Mouse (Mus musculus): ENCODE data around the gene Olfr465-ps1. TPM values are rescaled to one million over a fixed set of nuclear protein-coding genes. Genes with fewer than 3 reads are reported as not detected.

Olfr465-ps1 gene
- not detected for total RNA-seq (2021)
- long read RNA-seq, experiment 1: 0 reads
- long read RNA-seq, experiment 2: 0 reads

GRCm38 (mm10) chr13:65137789-65138188 is at the start of gene Olfr465-ps1:
Gene Olfr465-ps1, plus strand, starts transcription at chr13:65138089.
- no peak for TF ChIP-seq CTCF (conservative IDR thresholded peaks at IDR 0.05)
- DNase-seq (ENCODE audit: low spot score in 2 of 2): no peak
- Histone ChIP-seq H3K4me3 (no peak within 1 kb of the TSS), H3K27ac (no peak within 1 kb of the TSS)

- Histone ChIP-seq H3K4me3 (no peak overlapping the region), H3K27ac (no peak overlapping the region)
- no peak for TF ChIP-seq CTCF (conservative IDR thresholded peaks at IDR 0.05)
- DNase-seq (ENCODE audit: low spot score in 2 of 2): no peak
Measured at GRCm38 (mm10) chr13:65095923-65096322, 42.0 kb upstream of the Olfr465-ps1 start.

- TF ChIP-seq CTCF (conservative IDR thresholded peaks at IDR 0.05): no peak
- H3K4me3 ChIP-seq: no peak overlapping the region
- H3K27ac ChIP-seq: no peak overlapping the region
- no peak for DNase-seq (ENCODE audit: low spot score in 2 of 2)
Measured at GRCm38 (mm10) chr13:65097018-65097417, 40.9 kb upstream of the Olfr465-ps1 start.

DNA sequence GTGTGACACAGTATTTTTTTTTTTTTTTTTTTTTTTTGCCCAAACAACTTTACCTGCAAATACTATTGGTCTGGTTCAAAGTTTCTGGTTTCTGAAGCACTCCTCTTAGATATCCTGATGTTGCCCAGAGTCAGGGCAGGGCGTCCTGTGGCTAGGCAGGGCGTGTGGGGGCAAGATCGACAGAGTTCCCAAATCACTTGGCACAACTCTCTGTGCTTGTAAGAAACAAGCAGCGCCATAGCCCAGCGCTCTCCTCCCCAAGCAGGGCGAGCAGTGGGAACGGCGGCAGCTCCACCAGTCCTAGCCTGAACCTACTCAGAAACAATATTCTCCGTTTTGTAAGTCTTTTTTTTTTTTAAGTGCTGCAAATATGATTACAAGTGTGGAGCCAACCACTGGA is 37.2 kb upstream of the Olfr465-ps1 start:
- no peak for TF ChIP-seq CTCF (conservative IDR thresholded peaks at IDR 0.05)

DNA sequence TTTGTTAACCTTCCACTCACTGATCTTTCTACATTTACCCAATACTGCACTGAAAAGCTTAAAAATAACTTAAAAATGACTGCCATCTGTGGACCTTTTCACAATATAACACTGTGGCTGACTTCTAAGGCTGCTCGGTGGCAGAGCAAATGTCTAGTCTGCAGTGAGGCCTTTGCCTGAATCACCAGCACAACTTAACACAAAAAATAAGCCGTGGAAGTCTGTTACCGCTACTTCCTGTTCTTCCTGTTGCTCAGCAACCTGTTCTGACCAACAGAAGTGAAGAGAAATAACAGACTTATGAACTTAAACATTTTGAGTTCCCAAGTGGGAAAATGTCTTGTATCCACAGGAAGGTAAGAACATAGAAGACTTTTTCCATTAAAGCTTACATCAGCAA is 36.7 kb upstream of the Olfr465-ps1 start:
- DNase-seq (ENCODE audit: low spot score in 2 of 2): no peak
- 0 out of 2 replicates have a peak overlapping the region, but pooled peaks have one; percentile 25 for H3K27ac ChIP-seq
- TF ChIP-seq CTCF (conservative IDR thresholded peaks at IDR 0.05): 0 out of 2 replicates have a peak, but pooled peaks have one; percentile 7
- no peak overlapping the region for H3K4me3 ChIP-seq

More for the DNA sequence above, 37.2 kb upstream of the Olfr465-ps1 start:
- DNase-seq (ENCODE audit: low spot score in 2 of 2): no peak
- H3K4me3 ChIP-seq: no peak overlapping the region
- 0 out of 2 replicates have a peak overlapping the region, but pooled peaks have one; percentile 25 for H3K27ac ChIP-seq

- no peak for DNase-seq (ENCODE audit: low spot score in 2 of 2)
- TF ChIP-seq CTCF (conservative IDR thresholded peaks at IDR 0.05): no peak
- H3K4me3 ChIP-seq: peak overlapping the region; percentile 76
- H3K27ac ChIP-seq: peak overlapping the region; percentile 87
Measured at GRCm38 (mm10) chr13:65111961-65112360, 25.9 kb upstream of the Olfr465-ps1 start.

DNA sequence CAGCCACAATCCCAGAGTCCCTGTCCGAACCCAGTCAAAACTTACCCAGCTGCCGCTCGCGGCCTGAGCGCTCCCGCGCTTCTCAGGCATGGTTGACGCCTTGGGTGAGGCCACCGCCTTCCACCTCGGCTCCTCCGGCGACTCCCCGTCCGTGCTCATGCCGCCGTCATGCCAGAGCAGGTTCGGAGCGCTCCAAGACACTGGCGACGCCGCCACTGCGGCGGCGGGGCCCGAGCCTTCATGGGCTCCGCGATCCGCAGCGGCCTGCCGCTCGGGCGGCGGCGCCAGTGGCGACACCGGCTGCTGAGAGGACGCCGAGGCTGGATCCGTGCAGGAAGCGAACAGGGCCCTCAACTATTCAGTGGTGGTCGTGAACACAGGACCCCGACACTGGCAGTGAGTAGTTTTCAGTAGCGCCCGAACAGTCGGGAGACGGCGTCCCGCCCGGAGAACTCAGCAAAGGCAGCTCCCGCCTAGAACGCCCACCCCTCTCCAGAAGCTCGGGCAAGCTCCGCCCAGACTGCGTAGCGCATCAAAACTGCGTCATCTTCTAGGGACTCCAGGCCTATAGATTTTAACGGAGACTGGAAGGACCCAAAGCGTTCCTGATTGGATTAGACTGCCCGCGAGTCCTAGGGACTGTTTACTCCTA is 25.3 kb upstream of the Olfr465-ps1 start, which contains the start of gene Mfsd14b:
TSS of gene Mfsd14b (minus strand) at position 517 of the 652 bp plus-strand sequence.
- peak within 1 kb of the TSS; percentile 76 for H3K4me3 ChIP-seq
- no peak for TF ChIP-seq CTCF (conservative IDR thresholded peaks at IDR 0.05)
- peak; percentile 91 to 95 for DNase-seq (ENCODE audit: low spot score in 2 of 2)
- H3K27ac ChIP-seq: peak within 1 kb of the TSS; percentile 87

GRCm38 (mm10) chr13:65113239-65113638 is 24.6 kb upstream of the Olfr465-ps1 start:
- H3K4me3 ChIP-seq: peak overlapping the region; percentile 76
- H3K27ac ChIP-seq: peak overlapping the region; percentile 87
- no peak for DNase-seq (ENCODE audit: low spot score in 2 of 2)
- TF ChIP-seq CTCF (conservative IDR thresholded peaks at IDR 0.05): no peak

- no peak for TF ChIP-seq CTCF (conservative IDR thresholded peaks at IDR 0.05)
- no peak overlapping the region for H3K27ac ChIP-seq
- no peak overlapping the region for H3K4me3 ChIP-seq
- DNase-seq (ENCODE audit: low spot score in 2 of 2): no peak
Measured at GRCm38 (mm10) chr13:65120984-65121383, 16.9 kb upstream of the Olfr465-ps1 start.

DNA sequence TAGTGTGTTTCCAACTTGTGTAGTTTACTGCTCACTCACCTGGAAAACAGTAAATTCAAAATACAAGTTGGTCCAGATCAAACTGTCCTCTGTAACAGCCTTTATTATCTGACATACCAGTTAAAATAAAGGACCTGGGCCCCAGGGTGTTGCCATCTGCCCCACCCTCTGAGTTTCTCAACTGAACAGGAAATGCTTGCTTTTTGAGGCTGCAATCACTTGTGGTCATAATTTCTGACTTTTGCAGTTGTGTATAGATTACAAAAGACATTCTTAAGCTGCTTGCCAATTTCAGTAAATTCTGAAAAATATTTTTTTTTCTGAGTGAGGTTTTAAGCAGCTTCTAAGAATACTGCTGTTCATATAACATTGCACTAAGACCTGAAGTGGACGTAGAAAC is 15.8 kb upstream of the Olfr465-ps1 start:
- no peak overlapping the region for H3K27ac ChIP-seq
- no peak for TF ChIP-seq CTCF (conservative IDR thresholded peaks at IDR 0.05)
- no peak for DNase-seq (ENCODE audit: low spot score in 2 of 2)

DNA sequence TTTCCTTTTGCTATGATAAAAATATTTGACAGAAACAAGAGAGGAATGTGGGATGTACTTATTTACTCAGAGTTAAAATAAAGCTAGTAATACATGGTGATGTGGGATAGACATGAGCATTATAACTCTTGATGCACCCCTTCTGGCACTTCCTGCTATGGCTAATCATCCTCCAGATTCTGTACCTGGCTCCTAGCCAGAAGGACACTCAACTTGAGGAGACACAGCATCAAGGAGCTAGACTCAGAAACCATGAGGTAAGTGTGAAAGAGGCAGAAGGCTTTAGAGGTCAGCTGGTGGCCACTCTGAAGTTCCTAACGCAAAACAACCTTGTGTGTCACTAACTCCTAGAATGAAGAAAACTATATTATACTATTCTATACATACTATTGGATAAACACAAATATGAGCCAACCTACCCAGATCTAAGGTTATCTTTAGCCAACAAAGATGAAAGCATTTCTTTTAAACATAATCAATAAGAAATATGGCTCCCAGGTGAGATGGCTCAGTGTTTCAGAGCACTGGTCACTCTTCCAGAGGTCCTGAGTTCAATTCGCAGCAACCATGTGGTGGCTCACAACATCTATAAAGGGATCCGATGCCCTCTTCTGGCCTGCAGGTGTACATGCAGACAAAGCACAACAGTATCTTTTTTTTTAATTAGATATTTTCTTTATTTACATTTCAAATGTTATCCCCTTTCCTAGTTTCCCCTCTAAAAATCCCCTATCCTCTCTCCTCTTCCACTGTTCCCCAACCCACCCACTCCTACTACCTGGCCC is 10.6 kb upstream of the Olfr465-ps1 start:
- Histone ChIP-seq H3K27ac (no peak overlapping the region), H3K4me3 (no peak overlapping the region)
- no peak for DNase-seq (ENCODE audit: low spot score in 2 of 2)
- peak; percentile 58 for TF ChIP-seq CTCF (conservative IDR thresholded peaks at IDR 0.05)

More for the DNA sequence above, 15.8 kb upstream of the Olfr465-ps1 start:
- no peak overlapping the region for H3K4me3 ChIP-seq

DNA sequence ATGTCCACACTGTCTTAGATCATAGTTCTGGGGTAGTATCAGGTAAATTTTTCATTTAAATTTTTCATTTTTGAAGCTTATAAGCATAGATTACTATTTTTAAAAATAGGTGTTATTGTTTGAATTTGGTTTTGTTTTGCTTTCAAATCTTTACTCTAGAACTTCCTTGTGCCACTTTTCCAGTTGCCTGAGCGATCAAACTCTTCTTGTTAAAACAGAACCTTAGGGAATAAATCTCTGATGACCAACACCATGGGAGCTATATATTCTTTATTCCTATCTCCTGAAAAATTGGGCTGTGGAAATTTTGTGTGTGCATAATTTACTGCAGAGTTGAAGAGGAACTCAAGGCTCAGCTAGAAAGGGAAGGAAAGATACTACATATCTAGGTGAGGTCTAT is 12.1 kb downstream of the Olfr465-ps1 start, which contains the start of gene Olfr466:
TSS of gene Olfr466 (plus strand) at position 301 of the 400 bp plus-strand sequence.
- no peak for DNase-seq (ENCODE audit: low spot score in 2 of 2)
- no peak for TF ChIP-seq CTCF (conservative IDR thresholded peaks at IDR 0.05)
- Histone ChIP-seq H3K27ac (no peak within 1 kb of the TSS), H3K4me3 (no peak within 1 kb of the TSS)

- no peak for DNase-seq (ENCODE audit: low spot score in 2 of 2)
- Histone ChIP-seq H3K27ac (no peak overlapping the region), H3K4me3 (no peak overlapping the region)
- TF ChIP-seq CTCF (conservative IDR thresholded peaks at IDR 0.05): no peak
Measured at GRCm38 (mm10) chr13:65174102-65174501, 36.2 kb downstream of the Olfr465-ps1 start.

Measured in layer of hippocampus, adult 2 months (tissue).